Mouse (Mus musculus) MEL (cell line): ENCODE measurements around the gene Pdia3. TPM values are rescaled to one million over a fixed set of nuclear protein-coding genes. Genes with fewer than 3 reads are reported as not detected.

ENCODE experiments used
- DNase-seq: peaks from one replicate; pipeline ENCODE4 v3.0.0; 2011; ENCODE audit warnings: low read depth, low spot score
- H3K27ac ChIP-seq: 2 replicates; pipeline ENCODE4 v1.5.1; 2012; ENCODE audit warnings: low read depth, mild to moderate bottlenecking, control low read depth, low read length, moderate library complexity; ENCODE audit not compliant: control insufficient read depth
- H3K27me3 ChIP-seq, 2 experiments: fragments of 150-350 bp in 1 of 2; sonication (generic) in 1 of 2; 2 replicates each; pipeline ENCODE4 v1.6.1; 2012; ENCODE audit warnings: low read length in 2 of 2, mild to moderate bottlenecking in 2 of 2, improper control_type of control experiment in 1 of 2, moderate library complexity in 1 of 2; ENCODE audit not compliant: insufficient read depth in 2 of 2, control insufficient read depth in 1 of 2
- H3K36me3 ChIP-seq, 2 experiments: 2 replicates each; pipeline ENCODE4 v1.6.1; 2012 to 2014; ENCODE audit warnings: low read length in 2 of 2, improper control_type of control experiment in 1 of 2, inconsistent platforms in 1 of 2, mild to moderate bottlenecking in 1 of 2; ENCODE audit not compliant: insufficient read depth in 2 of 2, control insufficient read depth in 1 of 2
- H3K4me1 ChIP-seq, 2 experiments: fragments of 150-350 bp in 1 of 2; sonication (generic) in 1 of 2; 2 replicates each; pipeline ENCODE4 v1.6.1; 2012; ENCODE audit warnings: low read length in 2 of 2, improper control_type of control experiment in 1 of 2, mild to moderate bottlenecking in 1 of 2; ENCODE audit not compliant: insufficient read depth in 2 of 2, control insufficient read depth in 1 of 2
- H3K4me3 ChIP-seq, 2 experiments: fragments of 150-350 bp in 1 of 2; sonication (generic) in 1 of 2; 2 replicates each; pipeline ENCODE4 v1.5.1; 2012; ENCODE audit warnings: low read depth in 2 of 2, low read length in 2 of 2, mild to moderate bottlenecking in 2 of 2, moderate library complexity in 2 of 2, control low read depth in 1 of 2, improper control_type of control experiment in 1 of 2; ENCODE audit not compliant: control insufficient read depth in 1 of 2, insufficient read depth in 1 of 2
- H3K79me2 ChIP-seq: 2 replicates; pipeline ENCODE4 v1.6.1; 2012; ENCODE audit warnings: mild to moderate bottlenecking, low read length, moderate library complexity; ENCODE audit not compliant: control insufficient read depth, poor library complexity, insufficient read depth
- H3K9ac ChIP-seq: 2 replicates; pipeline ENCODE4 v1.6.1; 2012; ENCODE audit warnings: low read depth, mild to moderate bottlenecking, control low read depth, low read length, moderate library complexity; ENCODE audit not compliant: control insufficient read depth, poor library complexity, severe bottlenecking
- H3K9me3 ChIP-seq: fragments of 150-350 bp; sonication (generic); replicated peaks from 2 replicates; pipeline ENCODE4 v1.6.1; 2012; ENCODE audit warnings: mild to moderate bottlenecking, low read length, improper control_type of control experiment, moderate library complexity; ENCODE audit not compliant: insufficient read depth
- CHD1 ChIP-seq: IDR thresholded peaks from 2 replicates; pipeline ENCODE4 v1.6.1; 2012; ENCODE audit warnings: low read depth, mild to moderate bottlenecking, inconsistent platforms, low read length, improper control_type of control experiment
- CHD2 ChIP-seq: IDR thresholded peaks from 2 replicates; pipeline ENCODE4 v1.6.1; 2011; ENCODE audit warnings: low read length, improper control_type of control experiment
- CTCF ChIP-seq, 3 experiments: IDR thresholded peaks in 2 of 3; conservative IDR thresholded peaks in 1 of 3; 2 replicates each; pipeline ENCODE4 v1.5.1; 2011 to 2012; ENCODE audit warnings: low read length in 3 of 3, low read depth in 2 of 3, mild to moderate bottlenecking in 2 of 3, improper control_type of control experiment in 1 of 3, inconsistent platforms in 1 of 3, mixed read lengths in 1 of 3, moderate library complexity in 1 of 3; ENCODE audit not compliant: control insufficient read depth in 1 of 3, insufficient read depth in 1 of 3, poor library complexity in 1 of 3, severe bottlenecking in 1 of 3
- ELF1 ChIP-seq: IDR thresholded peaks from 2 replicates; pipeline ENCODE4 v1.6.1; 2014; ENCODE audit warnings: low read depth, mild to moderate bottlenecking, inconsistent platforms, low read length, improper control_type of control experiment, moderate library complexity
- ETS1 ChIP-seq: IDR thresholded peaks from 2 replicates; pipeline ENCODE4 v1.6.1; 2012; ENCODE audit warnings: low read depth, mild to moderate bottlenecking, inconsistent platforms, low read length, improper control_type of control experiment, moderate library complexity
- GABPA ChIP-seq: IDR thresholded peaks from 2 replicates; pipeline ENCODE4 v1.6.1; 2012; ENCODE audit warnings: low read depth, mild to moderate bottlenecking, inconsistent platforms, low read length, improper control_type of control experiment, moderate library complexity
- GATA1 ChIP-seq: IDR thresholded peaks from 2 replicates; pipeline ENCODE4 v1.6.1; 2011; ENCODE audit warnings: low read depth, low read length, improper control_type of control experiment
- HCFC1 ChIP-seq: IDR thresholded peaks from 2 replicates; pipeline ENCODE4 v1.6.1; 2012; ENCODE audit warnings: low read depth, mild to moderate bottlenecking, inconsistent platforms, low read length, improper control_type of control experiment, moderate library complexity
- MAX ChIP-seq: IDR thresholded peaks from 2 replicates; pipeline ENCODE4 v1.6.1; 2011; ENCODE audit warnings: low read length, improper control_type of control experiment
- MAZ ChIP-seq: IDR thresholded peaks from 2 replicates; pipeline ENCODE4 v1.6.1; 2012; ENCODE audit warnings: low read depth, mild to moderate bottlenecking, inconsistent platforms, low read length, improper control_type of control experiment
- MEF2A ChIP-seq: IDR thresholded peaks from 2 replicates; pipeline ENCODE4 v1.6.1; 2014; ENCODE audit warnings: low read depth, mild to moderate bottlenecking, inconsistent platforms, low read length, improper control_type of control experiment; ENCODE audit not compliant: poor library complexity, insufficient replicate concordance, severe bottlenecking; ENCODE audit errors: extremely low read depth
- MXI1 ChIP-seq: IDR thresholded peaks from 2 replicates; pipeline ENCODE4 v1.6.1; 2011; ENCODE audit warnings: mild to moderate bottlenecking, low read depth, low read length, improper control_type of control experiment
- MYC ChIP-seq: IDR thresholded peaks from 2 replicates; pipeline ENCODE4 v1.6.1; 2011; ENCODE audit warnings: low read depth, mild to moderate bottlenecking, low read length, improper control_type of control experiment, moderate library complexity
- NELFE ChIP-seq: IDR thresholded peaks from 2 replicates; pipeline ENCODE4 v1.6.1; 2011; ENCODE audit warnings: low read depth, low read length, improper control_type of control experiment
- NRF1 ChIP-seq: IDR thresholded peaks from 2 replicates; pipeline ENCODE4 v1.6.1; 2014; ENCODE audit warnings: low read depth, mild to moderate bottlenecking, inconsistent platforms, low read length, improper control_type of control experiment, moderate library complexity; ENCODE audit not compliant: poor library complexity, insufficient read depth, severe bottlenecking
- POLR2A ChIP-seq, 2 experiments: IDR thresholded peaks; 2 replicates each; pipeline ENCODE4 v1.6.1; 2011 to 2012; ENCODE audit warnings: low read length in 2 of 2, mild to moderate bottlenecking in 2 of 2, control low read depth in 1 of 2, improper control_type of control experiment in 1 of 2, low read depth in 1 of 2, moderate library complexity in 1 of 2; ENCODE audit not compliant: control insufficient read depth in 1 of 2, insufficient read depth in 1 of 2, poor library complexity in 1 of 2
- RAD21 ChIP-seq: IDR thresholded peaks from 2 replicates; pipeline ENCODE4 v1.6.1; 2011; ENCODE audit warnings: mild to moderate bottlenecking, low read depth, low read length, improper control_type of control experiment
- RCOR1 ChIP-seq: IDR thresholded peaks from 2 replicates; pipeline ENCODE4 v1.6.1; 2012; ENCODE audit warnings: low read depth, mild to moderate bottlenecking, inconsistent platforms, low read length, improper control_type of control experiment
- SIN3A ChIP-seq: IDR thresholded peaks from 2 replicates; pipeline ENCODE4 v1.6.1; 2012; ENCODE audit warnings: low read length, improper control_type of control experiment, inconsistent platforms
- SMC3 ChIP-seq: IDR thresholded peaks from 2 replicates; pipeline ENCODE4 v1.6.1; 2011; ENCODE audit warnings: low read depth, low read length, improper control_type of control experiment
- TAL1 ChIP-seq: IDR thresholded peaks from 2 replicates; pipeline ENCODE4 v1.6.1; 2012; ENCODE audit warnings: mild to moderate bottlenecking, inconsistent platforms, low read length, moderate library complexity, mixed read lengths
- TCF12 ChIP-seq: IDR thresholded peaks from 2 replicates; pipeline ENCODE4 v1.6.1; 2014; ENCODE audit warnings: low read depth, mild to moderate bottlenecking, inconsistent platforms, low read length, improper control_type of control experiment, moderate library complexity
- UBTF ChIP-seq: IDR thresholded peaks from 2 replicates; pipeline ENCODE4 v1.6.1; 2012; ENCODE audit warnings: low read depth, mild to moderate bottlenecking, inconsistent platforms, low read length, improper control_type of control experiment, moderate library complexity, borderline replicate concordance; ENCODE audit not compliant: insufficient read depth
- USF1 ChIP-seq: IDR thresholded peaks from 2 replicates; pipeline ENCODE4 v1.6.1; 2014; ENCODE audit warnings: low read depth, mild to moderate bottlenecking, inconsistent platforms, low read length, improper control_type of control experiment, moderate library complexity
- USF2 ChIP-seq, 2 experiments: IDR thresholded peaks; 2 replicates each; pipeline ENCODE4 v1.6.1; 2011 to 2012; ENCODE audit warnings: improper control_type of control experiment in 2 of 2, low read length in 2 of 2, borderline replicate concordance in 1 of 2, inconsistent platforms in 1 of 2, low read depth in 1 of 2, mild to moderate bottlenecking in 1 of 2; ENCODE audit not compliant: insufficient read depth in 1 of 2
- ZC3H11A ChIP-seq: IDR thresholded peaks from 2 replicates; pipeline ENCODE4 v1.6.1; 2012; ENCODE audit warnings: low read depth, mild to moderate bottlenecking, inconsistent platforms, low read length, improper control_type of control experiment
- ZMIZ1 ChIP-seq: IDR thresholded peaks from 2 replicates; pipeline ENCODE4 v1.6.1; 2012; ENCODE audit warnings: low read depth, mild to moderate bottlenecking, inconsistent platforms, low read length, improper control_type of control experiment, moderate library complexity
- polyA plus RNA-seq, 2 experiments: library from polyadenylated mRNA; stranded (reverse) in 1 of 2; unstranded in 1 of 2; fragments of >175 nt in 1 of 2; fragments of >200 nt in 1 of 2; gene quantifications; 2 replicates each; pipeline versions ENCODE4 v1.2.1 to v1.2.4; 2012; ENCODE audit warnings: low replicate concordance in 2 of 2, low read depth in 1 of 2; ENCODE audit not compliant: insufficient read length in 2 of 2, insufficient read depth in 1 of 2, missing spikeins in 1 of 2
- total RNA-seq: library from RNA; depleted of rRNA; stranded (reverse); fragments of 300-350 nt; gene quantifications from 2 replicates; pipeline ENCODE4 v1.2.3, GENCODE M21; 2012

Pdia3 gene
- total and polyA plus RNA-seq, 3 experiments = 70.7 to 473 (median 471) TPM

DNA sequence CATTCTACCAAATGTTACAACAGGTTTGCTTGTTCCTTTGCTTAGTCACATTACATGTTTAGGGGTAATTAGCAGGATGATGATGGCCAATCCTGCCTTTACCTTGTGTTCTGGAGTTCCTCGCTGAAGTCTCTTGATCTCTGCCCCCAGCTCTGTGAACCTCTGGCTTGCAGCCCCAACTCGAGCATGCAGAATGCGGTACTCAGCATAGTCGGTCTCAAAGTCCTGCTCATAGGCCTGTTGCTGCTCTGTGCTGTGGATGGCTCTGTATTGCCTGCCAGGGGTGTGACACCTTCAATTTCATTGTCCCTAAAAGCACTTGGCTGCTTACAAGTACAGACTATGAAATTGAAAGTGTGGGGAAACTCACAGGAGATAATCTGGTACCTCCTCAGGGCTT is 26.2 kb downstream of the Pdia3 start:
- no peak overlapping the region for H3K27ac ChIP-seq
- TF ChIP-seq NRF1 (no peak), ELF1 (no peak), MAX (no peak), UBTF (no peak), MYC (no peak), SIN3A (no peak), USF2 (IDR thresholded peaks at IDR 0.05; ENCODE audit: borderline replicate concordance in 1 of 2, insufficient read depth in 1 of 2, low read depth in 1 of 2, low read length in 2 of 2) (no peak), GABPA (no peak), MXI1 (no peak), NELFE (no peak), CTCF (IDR thresholded peaks at IDR 0.05 in 2 of 3, conservative IDR thresholded peaks at IDR 0.05 in 1 of 3; ENCODE audit: control insufficient read depth in 1 of 3, insufficient read depth in 1 of 3, low read depth in 2 of 3, low read length in 3 of 3, poor library complexity in 1 of 3, severe bottlenecking in 1 of 3) (no peak), RAD21 (no peak), GATA1 (no peak), RCOR1 (no peak)
- TF ChIP-seq, all 39 proteins: peak for 0
- Histone ChIP-seq H3K27me3 (no peaks in the 10 kb centered on the region), H3K4me1 (peaks cover 0 to 6% of the 10 kb centered on the region in 2 experiments; a peak in 1 of 4 replicates), H3K4me3 (no peak overlapping the region), H3K9ac (no peak overlapping the region), H3K36me3 (peaks cover 0 to 11% of the 10 kb centered on the region in 2 experiments; a peak in 2 of 4 replicates), H3K79me2 (no peaks in the 10 kb centered on the region), H3K9me3 (no peaks in the 10 kb centered on the region)
- DNase-seq = no peak

DNA sequence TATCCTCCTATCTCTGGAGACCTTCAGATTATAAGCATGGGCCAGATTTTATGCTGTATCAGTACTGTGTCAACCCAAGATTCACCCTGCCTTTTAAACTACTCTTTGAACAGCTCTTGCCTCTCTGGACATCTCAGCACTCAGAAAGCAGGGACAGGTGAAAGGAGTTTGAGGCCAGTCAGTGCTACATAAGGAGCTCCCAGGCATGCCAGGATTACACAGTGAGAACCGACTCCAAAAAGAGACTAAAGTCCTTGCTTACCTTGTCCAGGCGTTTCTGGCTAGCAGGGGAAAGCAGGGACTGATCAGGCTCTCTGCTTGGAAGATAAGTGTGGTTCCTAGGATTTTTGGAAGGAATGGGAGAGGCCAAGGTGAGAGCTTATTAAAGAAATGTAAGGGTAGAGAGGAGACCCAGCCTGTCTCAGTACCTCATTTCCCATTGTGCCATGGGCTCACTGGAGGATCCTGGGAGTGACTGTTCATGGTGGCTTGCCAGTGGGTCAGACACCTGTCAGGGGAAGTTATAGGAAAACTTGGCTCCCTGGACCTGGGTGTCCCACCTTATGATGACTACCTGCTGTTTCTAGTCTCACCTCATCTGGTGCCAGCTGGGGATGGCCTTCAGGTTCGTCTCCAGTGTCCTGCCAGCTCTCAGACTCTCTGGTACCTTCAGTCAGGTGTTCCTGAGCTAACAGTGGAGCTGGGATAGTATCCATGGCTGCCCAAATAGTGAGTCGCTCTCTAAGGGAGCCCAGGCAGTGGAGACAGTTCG is 27.4 kb downstream of the Pdia3 start:
- no peaks in the 10 kb centered on the region for H3K9me3 ChIP-seq

More for the DNA sequence above, 27.4 kb downstream of the Pdia3 start:
- Histone ChIP-seq H3K27me3 (no peaks in the 10 kb centered on the region), H3K4me3 (no peak overlapping the region), H3K36me3 (peaks cover 5 to 8% of the 10 kb centered on the region in 2 experiments; a peak in 3 of 4 replicates), H3K4me1 (peaks cover 5 to 16% of the 10 kb centered on the region in 2 experiments)
- no peak for DNase-seq
- TF ChIP-seq HCFC1 (no peak), ZC3H11A (no peak), USF1 (no peak), MYC (no peak), CHD2 (no peak), SMC3 (no peak), ETS1 (no peak), POLR2A (IDR thresholded peaks at IDR 0.05; ENCODE audit: control insufficient read depth in 1 of 2, insufficient read depth in 1 of 2, low read depth in 1 of 2, low read length in 2 of 2, poor library complexity in 1 of 2) (no peak), GATA1 (no peak), UBTF (no peak), TCF12 (no peak), MAZ (no peak), ZMIZ1 (no peak), RAD21 (no peak), USF2 (IDR thresholded peaks at IDR 0.05; ENCODE audit: borderline replicate concordance in 1 of 2, insufficient read depth in 1 of 2, low read depth in 1 of 2, low read length in 2 of 2) (no peak), TAL1 (no peak), MEF2A (no peak), GABPA (no peak), ELF1 (no peak), CHD1 (no peak)
- TF ChIP-seq, all 39 proteins: peak for 0
- Histone ChIP-seq H3K79me2 (no peaks in the 10 kb centered on the region), H3K9ac (no peak overlapping the region), H3K27ac (no peak overlapping the region)
